8 mouse cellular contexts compared by ENCODE assay signal in genomic region chr5:134932179-134932902, GRCm38 (mm10). TPM values are rescaled to one million over a fixed set of nuclear protein-coding genes. Genes with fewer than 3 reads are reported as not detected.
A peak's percentile ranks its signal among the peaks of the same experiment; 100 is the strongest.
DNase-seq lines count a peak whose midpoint lies in the region; ATAC-seq lines count a peak whose summit lies in the region.

Gene Mettl27 (plus strand): TSS chr5:134932368.

- DNase-seq in Muller cell, postnatal 12 days (ENCODE audit: inconsistent ontology term), result peak; percentile 93
- peak; percentile 77 for DNase-seq in cerebellum, adult 9-11 months
- peak; percentile 83 to 84 for DNase-seq in frontal cortex, postnatal 10 days (ENCODE audit: low spot score in 2 of 2)
- DNase-seq in layer of hippocampus, postnatal 14 days (ENCODE audit: low spot score in 2 of 2), result peak; percentile 76 to 89
- peak; percentile 87 for DNase-seq in lung, postnatal 14 days
- DNase-seq in retina, adult 2 months (ENCODE audit: low read depth, low spot score), result peak; percentile 26
- peak; percentile 93 to 94 for DNase-seq in thymus, postnatal 36 days

- H3K36me3 ChIP-seq in hindbrain, embryonic 12.5 days, result no peaks in the 10 kb centered on the region

- peak within 1 kb of the TSS; percentile 71 for H3K4me3 ChIP-seq in hindbrain, embryonic 12.5 days

- H3K27me3 ChIP-seq in hindbrain, embryonic 12.5 days, result peaks cover 4% of the 10 kb centered on the region; the same call in 1 of the 2 replicates

- ATAC-seq in hindbrain, embryonic 12.5 days (ENCODE audit: low FRiP score), result peak; percentile 95

- WGBS in hindbrain, embryonic 12.5 days, result under 1% methylated on average over 41 of the region's 41 CpGs

- peak within 1 kb of the TSS; percentile 94 for H3K4me2 ChIP-seq in hindbrain, embryonic 12.5 days (replicated peaks)

- H3K9ac ChIP-seq in hindbrain, embryonic 12.5 days, result peak within 1 kb of the TSS; percentile 72

- peaks cover 7% of the 10 kb centered on the region for H3K4me1 ChIP-seq in hindbrain, embryonic 12.5 days

- H3K9me3 ChIP-seq in hindbrain, embryonic 12.5 days (replicated peaks), result no peaks in the 10 kb centered on the region

- peak within 1 kb of the TSS; percentile 55; the same call in 1 of the 2 replicates for H3K27ac ChIP-seq in hindbrain, embryonic 12.5 days

RNA-seq across cellular contexts. Expression of gene Mettl27, which starts in this region (rescaled TPM):
- 10.4 and 10.5 TPM in 2 replicates for polyA plus RNA-seq in hindbrain, embryonic 12.5 days (2016; fragmentation: Nextera tagmentation; extraction: Ambion mirVana)
- 10 to 100 TPM; 14.6 to 16.5 TPM for total RNA-seq in layer of hippocampus, postnatal 14 days (2021)

Comparison
In these comparisons a context has a peak if more than half of its experiments do, and no peak if none do; other contexts are left out.
1. Peak in every context shown above with its lines: DNase-seq, ATAC-seq, H3K4me3 ChIP-seq and H3K27ac ChIP-seq.
2. DNase-seq: peak in every context shown above with its lines; median percentile 94 in thymus, postnatal 36 days; 93 in Muller cell, postnatal 12 days; 87 in lung, postnatal 14 days; 84 in frontal cortex, postnatal 10 days; 82 in layer of hippocampus, postnatal 14 days; 77 in cerebellum, adult 9-11 months; 26 in retina, adult 2 months.